Mouse (Mus musculus) embryo, embryonic 10 days (tissue): ENCODE measurements at regions not wholly inside any gene's neighbourhood (a gene's known extent, or its start where the extent isn't known, plus 50 kb on each side); places are given as distances from the start of the nearest gene placed in this dataset.

Experiments
- DNase-seq: peaks from one replicate; pipeline ENCODE4 v3.0.0-alpha.2; 2015; ENCODE audit warnings: low spot score

DNA sequence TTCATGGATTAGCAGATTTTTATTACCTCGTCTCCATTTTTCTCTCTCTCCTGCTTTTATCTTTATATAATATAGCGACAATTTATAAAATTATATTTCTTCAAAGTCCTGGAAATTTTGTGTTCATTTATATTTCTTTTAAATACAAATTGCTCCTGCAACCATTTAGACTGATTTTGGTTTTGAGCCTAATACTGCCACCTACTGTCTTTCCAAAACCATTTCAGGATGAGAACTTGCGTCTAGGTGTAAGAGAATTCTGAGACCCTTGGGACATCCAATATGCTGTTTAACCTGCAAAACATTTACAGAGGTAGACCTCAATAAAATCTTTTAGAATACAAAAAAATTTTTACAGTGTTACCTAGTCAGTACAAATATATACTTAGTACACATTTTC, 158.1 kb downstream of the Gm6377 start:
- DNase-seq = peak; percentile 16

DNA sequence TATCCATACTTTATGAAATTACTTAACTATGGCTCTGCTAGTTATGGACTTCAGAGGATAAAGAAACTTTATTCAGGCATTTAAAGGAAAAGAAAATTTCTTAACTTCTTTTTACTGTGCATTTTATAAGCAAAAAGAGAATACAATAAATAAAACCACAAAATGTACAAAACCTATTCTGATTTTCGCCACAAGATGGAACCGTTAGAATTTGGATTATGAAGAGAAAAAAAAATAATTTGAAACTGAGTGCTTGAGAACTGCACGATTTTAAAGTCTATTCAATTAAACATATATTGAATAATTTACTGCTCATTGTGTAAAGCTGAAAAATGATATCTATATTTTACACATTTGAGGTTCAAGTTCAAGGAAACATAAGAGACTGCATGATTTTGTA, 196.4 kb downstream of the Gm6377 start:
- no peak for DNase-seq

DNA sequence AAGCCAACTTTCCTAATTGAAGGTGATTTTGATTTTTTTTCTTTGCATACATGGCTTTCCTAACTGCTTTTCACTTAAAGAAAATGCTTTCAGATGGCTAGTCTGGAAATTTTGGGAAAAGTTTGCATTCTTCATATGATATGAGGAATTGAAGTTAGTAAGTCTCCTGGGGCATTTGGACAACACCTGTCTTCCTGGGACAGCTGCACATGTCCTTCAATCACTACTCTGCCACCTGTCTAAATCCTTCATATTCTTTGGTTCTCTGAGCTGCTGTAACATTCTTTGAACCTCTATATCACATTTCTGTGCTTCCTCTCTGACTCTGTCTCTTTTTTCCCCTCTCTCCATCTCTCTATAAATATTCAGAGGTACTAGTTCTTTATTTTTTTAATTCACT, 246.4 kb downstream of the Gm6377 start:
- no peak for DNase-seq
